Mouse (Mus musculus) right cerebral cortex, postnatal 4 days (tissue): ENCODE measurements around the gene Tspan18.
A peak's percentile ranks its signal among the peaks of the same experiment; 100 is the strongest.

Experiments
- DNase-seq: peaks from one replicate; pipeline ENCODE4 v3.0.0-alpha.2; 2022

Gene Tspan18

DNA sequence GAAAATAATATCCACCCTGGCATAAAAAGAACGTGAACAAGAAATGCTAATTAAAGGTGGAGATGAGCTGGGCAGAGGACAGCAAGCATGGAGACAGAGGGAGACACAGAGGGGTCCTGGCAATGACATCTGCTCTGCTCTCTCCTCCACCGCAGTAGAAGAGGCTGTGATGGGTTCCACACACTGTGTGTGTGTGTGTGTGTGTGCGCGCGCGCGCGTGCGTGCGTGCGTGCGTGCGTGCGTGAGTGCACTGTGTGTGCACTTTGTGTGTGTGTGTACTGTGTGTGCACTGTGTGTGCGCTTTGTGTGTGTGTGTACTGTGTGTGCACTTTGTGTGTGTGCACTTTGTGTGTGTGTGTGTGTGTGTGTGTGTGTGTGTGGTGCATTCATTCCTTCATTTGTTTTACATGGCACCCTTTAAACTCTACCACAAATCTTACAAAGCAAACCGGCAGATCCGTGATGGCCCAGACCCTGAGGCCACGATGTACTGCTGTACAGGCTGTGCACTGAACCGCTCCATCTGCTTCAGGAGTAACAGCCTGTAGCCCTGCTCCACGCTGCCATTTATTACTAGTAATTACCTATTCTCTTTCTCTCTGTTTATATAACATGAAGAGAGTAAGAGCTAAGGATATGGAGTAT, 156.5 kb downstream of the Tspan18 start:
- no peak for DNase-seq

DNA sequence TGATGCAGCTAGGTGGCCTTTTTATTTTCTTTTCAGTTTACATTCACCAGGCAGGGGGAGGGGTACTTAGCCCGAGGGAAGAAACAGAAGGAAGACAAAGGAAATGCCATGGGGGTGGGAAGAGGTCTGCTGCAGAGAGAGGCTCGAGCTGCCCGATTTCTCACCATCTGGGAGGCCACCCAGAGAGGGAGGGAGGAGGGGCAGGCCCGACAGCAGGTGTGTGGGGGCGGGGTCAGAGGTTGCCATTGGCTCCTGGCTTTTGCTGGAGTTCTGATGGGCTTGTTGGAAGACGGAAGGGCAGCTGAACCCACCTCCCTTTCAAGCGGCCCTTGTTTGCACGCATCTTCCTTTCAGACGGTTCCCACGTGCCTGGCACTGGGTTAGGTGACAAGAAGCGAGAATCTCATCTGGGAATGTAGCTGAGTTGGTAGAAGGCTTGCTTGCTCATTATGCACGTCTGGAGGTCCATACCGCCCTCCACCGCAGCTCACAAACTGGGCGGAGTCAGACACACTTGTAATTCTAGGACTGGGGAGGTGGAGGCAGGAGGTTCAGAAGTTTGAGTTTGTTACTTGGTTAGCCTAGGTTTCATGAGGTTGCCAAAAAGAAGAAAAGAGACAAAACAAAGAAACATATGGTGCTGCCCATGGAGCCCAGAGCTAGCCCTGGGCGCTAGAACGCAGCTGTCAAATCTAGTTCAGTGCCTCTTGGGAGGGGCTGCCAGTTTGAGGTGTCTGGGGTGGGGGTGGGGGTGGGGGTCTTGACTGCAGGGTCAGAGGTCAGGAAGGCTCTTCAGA, 157.2 kb downstream of the Tspan18 start:
- no peak for DNase-seq

DNA sequence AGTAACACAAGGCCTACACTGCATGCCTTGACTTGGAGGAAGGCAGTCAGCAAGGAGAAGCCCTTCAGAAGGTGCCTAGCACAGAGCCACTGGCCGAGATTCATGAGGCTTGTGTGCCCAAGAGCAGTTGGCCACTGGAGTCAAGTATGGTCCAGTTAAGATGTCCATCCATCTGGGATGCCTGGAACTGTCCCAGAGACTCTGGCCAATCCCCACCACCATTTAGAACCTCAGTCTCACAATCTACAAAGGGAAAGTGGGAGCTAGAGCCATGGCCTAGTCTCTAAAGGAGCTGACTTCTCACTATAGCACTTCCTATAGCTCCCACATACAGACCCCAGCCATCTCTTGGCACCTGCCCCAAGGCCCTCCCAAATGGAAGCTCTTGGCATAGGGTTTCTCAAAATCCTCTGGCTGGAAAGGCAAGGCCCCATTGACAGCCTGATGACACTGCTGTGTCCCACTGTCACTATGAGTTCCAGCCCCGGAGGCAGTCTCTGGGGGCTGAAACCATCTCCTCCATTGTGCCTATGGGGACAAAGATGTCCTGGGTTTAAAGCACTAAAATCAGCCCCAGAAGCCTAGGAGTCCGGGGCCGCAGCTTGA, 158.0 kb downstream of the Tspan18 start:
- no peak for DNase-seq

DNA sequence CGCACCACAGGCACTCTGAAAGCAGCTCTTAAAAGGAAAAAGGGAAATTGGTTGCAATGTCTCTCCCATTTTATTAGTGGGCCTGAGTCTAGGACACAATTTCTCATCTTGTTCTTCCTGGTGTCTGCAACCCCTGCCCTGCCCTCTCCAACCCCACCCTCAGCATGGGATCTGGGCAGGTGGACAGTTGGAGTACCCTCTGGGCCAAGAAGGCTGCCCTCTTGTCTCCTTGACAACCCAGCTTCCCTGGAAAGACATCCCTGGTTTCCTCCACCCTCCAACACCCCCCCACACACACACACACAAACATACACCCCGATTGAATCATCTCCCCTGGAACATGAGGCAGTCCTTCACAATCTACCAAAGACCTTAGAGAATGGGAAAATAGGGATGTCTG, 158.6 kb downstream of the Tspan18 start:
- no peak for DNase-seq

DNA sequence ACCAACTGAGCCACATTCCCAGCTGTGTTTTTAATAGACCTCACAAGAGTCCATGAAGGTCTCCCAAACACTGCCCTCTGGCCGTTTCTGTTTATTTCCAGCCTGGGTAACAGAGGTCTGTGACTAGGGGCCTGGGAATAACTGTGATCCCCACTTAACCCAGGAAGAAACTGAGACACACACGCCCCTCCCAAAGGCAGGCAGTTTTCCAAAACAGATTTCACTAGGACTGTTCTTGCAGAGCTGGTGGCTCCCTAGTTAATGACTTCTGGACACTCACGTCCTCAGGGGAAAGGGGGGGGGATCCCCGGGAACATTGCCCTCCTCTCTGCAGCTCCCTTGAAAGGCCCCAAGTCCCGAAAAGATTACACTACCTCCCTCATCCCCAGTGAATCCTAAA, 159.0 kb downstream of the Tspan18 start:
- DNase-seq: no peak

DNA sequence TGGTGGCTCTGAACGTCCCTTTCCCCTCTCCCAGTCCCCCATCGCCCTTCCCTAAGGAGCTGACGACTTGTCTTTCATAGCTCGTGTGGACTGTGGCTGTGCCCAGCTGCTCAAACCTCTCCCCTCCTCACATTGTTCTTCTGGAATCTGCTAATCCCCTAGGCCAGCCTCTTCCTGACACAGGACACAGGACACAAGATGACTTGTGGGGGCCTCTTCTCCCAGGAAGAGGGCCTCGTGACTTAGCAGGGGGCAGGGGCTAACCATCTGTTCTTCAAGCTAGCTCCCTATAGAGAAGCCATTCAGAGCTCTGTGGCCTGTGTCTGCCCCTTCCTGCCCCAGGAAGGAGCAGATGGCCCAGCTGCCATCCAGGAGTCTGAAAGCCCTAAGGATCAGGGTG, 160.1 kb downstream of the Tspan18 start:
- no peak for DNase-seq

DNA sequence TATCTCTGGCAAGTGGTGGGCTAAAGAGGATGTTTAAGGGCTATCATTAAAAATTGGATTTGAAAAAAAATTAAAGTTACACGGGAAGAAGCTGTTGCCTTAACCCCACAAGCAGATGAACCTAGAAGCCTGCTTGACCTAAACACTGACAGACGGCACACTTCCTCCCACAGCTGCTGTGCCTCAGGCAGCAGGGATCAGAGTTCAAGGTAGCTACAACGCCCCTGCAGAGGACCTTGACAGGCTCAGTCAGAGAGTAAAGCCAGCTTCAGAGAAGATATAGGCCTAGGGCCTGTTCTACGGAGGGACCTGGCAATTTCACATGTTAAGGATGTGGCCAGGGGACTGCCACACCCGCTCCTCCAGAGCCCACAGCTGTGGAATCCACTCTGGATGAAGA, 161.8 kb downstream of the Tspan18 start:
- no peak for DNase-seq

DNA sequence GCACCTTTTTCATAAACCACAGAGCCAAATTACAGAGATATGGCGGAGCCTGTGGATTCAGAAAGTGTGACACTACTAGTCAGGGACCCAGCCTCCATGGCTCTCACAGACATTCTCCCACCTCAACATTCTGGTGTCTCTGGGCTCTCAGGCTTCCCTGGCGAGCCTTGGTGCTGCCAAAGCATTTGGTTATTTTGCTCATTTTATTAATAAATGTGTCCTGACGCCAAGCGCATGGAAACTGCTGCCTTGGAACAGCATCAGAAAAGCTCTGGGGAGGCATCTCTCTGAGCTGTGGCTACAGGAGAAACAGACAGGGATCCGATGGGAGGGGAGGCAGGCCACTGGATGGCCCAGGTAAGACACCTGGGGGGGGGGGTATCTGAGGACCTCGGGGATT, 162.4 kb downstream of the Tspan18 start:
- no peak for DNase-seq

DNA sequence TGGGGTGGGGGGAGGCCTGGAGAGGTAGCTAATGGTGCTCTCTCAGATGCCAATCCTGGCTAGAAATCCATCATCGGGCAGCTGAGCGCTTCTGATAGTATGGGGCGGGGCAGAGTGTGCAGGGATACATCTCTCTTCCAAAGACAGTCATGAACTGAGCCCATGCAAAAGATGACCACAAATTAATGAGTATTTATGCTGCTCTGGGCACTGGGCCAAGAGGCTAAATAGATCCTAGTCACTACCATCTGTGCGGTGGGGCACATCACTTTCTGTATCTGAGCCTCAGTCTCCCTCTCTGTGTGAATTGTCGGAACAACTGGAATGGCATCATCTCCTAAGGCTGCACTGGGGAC, 163.5 kb downstream of the Tspan18 start:
- DNase-seq: no peak

DNA sequence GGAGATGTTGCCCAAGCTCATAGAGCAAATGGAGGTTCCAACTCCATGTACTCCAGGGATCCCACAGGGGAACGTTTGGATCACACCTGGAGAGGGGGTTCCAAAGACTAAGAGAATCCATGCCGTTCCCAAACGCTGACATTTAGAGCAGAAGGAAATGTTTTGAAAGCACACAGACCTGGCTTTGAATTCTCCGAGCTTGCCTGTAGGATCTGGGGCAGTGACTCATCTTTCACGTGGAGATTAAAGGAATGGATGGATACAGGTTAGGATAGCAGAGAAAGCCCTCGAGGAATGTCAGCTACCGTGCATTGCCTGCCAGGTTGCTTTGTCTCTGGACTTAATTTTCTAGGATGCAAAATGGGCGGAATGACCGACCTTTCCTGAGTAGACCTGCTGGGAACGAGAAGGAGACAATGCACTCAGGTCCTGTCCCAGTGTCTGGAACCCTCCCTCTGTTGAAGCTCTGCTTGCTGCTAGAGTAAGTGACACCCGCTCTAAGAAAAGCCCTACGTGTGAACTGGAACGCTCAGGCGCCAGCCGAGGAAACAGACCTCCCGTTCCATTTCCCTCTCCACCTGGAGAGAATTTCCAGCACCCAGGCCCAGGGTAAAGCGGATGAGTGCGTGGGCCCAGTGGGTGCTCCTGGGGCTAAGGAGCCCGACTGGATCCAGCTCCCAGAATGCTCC, 164.0 kb downstream of the Tspan18 start:
- DNase-seq: no peak

DNA sequence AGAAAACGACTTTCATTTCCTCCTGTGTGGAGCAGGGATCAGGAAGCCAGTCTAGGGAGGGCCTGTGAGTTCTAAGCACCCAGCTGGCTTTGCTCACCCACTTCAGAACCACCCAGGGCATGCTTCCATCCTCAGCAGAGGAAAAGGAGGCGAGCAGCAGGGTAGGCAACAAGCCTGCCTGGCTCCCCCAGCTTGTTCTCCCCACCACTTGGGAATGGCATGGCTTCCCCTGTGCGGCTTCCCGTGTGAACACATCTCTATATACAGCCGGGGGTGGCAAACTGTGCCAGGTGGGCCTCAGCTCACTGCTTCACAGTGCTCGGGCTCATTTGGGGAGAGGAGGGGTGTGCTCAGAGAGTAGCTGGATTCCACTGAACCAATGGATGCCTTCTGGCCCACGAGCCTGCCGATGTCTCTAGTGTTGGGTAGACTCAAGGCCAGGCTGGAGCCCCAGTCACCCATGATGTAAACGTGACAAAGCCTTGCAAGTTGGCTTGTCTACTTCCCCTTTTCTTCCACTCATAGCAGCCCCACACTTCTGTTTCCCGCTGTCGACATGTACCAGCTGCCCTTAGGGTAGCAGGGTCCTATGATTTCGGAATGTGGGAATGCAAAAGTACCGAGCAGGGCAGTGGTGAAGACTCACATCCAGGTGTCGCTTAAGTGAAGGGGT, 167.4 kb downstream of the Tspan18 start:
- peak; percentile 31 for DNase-seq

DNA sequence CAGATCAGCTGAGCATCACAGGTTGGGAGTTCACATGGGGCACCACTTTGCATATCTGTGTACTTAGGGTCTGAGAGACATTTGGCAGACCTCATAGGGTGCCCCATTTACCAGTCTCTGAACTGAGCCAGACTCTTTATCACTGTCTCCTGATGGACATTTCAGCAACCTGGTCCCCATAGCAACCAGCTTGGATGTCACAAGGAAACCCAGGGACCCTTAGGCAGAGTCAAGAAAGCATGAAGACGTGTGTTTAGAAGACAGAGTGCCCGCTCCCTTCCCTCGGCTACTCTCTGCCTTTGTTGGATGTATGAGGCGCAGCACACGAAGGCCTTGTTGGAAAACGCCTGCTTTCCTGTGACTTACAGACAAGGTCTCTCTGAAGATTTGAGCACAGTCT, 168.0 kb downstream of the Tspan18 start:
- no peak for DNase-seq

DNA sequence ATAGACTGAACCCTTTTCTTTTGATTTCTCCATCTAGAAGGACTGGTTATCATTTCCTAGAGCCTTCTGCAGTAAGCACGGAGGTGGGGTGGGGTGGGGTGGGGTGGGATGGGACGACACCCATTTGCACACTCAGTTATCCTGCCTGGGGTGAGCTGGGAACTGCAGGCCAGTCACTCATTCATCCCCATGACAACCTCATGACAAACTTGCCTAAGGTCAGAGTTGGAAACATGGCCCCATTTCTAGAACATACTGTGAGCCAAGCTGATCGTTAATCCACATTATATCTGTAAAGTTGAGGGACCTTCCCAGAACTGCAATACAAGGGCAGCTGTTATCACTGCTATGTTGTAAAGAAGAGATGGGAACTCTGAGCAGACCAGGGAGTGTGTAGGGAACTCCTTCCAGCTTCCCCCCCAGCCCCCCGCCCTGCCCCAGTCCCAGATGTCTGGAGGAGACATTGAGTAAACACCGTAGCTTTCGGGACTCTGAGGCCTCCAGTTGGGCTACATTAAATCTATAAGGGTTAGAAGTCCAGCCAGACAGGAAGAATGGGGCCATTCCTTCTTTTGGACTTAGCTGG, 170.5 kb downstream of the Tspan18 start:
- DNase-seq: no peak

DNA sequence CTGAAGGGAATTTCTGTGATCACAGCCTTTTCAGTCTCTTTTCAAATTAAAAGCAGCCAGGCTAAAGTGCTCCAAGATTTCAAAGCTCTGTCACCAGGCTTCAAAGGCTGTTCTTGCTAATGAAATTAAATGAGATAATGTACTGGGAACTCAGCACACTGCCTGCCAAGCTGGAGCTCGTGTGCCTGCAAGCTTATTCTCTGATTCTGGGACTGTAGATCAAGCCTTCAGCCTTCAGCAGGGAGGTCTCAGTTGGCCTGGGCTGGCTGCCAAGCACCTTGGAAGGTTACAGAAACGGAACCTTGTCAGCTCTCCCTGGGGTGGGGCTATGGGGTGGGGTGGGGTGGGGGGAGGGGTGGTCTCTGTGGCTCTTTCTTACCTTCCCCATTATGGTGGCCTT, 171.0 kb downstream of the Tspan18 start:
- DNase-seq: peak; percentile 48

DNA sequence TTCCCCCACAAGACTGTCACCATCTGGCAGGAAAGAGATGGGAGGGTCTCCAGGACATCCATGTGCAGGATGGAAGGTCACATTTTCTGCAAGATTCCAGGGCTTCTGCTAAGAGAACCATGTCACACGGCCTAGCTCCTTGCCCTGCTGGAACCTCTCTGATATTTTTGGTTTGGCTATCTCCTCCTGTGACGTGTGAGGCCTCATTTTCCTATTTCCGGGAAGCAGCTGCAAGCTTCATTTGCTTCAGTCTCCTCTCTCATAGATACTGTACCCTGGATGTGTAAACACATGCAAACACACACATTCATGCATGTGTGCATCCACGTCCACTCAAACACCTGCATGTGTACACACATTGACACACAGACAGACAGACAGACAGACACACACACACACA, 171.5 kb downstream of the Tspan18 start:
- no peak for DNase-seq

DNA sequence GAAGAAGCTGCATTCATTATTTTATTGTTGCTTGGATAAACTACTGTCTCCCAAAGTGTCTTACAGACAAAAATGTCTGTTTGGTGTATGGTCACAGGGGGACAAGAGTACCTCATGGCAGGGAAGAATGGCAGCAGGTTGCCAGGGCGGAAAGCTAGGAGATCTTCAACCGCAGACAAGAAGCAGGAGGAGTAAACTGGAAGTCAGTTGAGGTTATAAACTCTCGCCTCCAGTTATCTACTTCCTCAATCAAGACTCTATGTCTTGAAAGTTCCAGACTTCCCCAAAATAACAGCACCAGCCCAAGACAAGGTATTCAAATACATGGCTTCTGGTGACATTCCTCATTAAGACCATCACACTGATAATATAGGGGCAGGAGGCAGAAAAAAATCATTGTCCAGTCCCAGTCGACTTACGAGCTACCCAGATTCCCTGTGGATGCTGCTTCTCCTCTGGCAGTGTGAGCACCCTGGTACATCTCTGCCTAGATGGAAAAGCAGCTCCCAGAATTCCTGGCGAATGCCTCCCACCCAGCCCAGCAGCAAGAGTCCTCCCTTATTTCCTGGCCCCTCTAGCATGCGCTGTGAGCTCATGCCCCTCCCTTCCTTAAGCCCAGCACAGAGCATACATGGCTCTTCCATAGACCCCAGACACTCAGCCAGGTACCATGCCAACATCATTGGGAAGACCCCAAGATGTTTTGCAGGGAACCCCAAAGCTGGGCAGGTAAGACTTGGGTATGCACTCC, 172.2 kb downstream of the Tspan18 start:
- no peak for DNase-seq

DNA sequence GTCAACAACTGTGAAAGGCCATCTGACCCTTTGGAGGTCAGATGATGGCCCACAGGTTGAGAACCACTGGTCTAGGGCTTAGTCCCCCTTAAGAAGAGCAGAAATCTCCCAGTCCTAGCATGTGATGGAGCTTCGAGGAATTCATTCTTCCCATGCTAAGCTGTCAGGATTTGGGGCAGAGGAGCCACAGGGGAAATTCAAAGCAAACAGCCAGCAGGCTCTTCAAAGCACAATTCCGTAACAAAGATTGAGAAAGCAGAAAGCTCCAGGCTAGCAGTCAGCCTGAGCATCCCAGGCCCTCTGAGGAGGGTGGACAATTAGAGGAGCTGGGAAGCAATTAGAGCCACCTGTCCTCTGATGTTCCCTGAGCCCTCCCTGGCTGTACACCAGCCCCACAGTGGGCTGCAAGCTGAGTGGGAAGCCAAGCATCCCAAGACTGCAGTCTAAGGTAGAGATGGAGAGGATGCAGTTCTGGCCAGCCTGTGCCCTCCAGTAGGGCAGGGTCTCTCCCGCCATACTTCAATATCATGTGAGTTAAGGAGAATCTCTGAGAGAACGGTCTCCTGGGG, 173.8 kb downstream of the Tspan18 start:
- no peak for DNase-seq

DNA sequence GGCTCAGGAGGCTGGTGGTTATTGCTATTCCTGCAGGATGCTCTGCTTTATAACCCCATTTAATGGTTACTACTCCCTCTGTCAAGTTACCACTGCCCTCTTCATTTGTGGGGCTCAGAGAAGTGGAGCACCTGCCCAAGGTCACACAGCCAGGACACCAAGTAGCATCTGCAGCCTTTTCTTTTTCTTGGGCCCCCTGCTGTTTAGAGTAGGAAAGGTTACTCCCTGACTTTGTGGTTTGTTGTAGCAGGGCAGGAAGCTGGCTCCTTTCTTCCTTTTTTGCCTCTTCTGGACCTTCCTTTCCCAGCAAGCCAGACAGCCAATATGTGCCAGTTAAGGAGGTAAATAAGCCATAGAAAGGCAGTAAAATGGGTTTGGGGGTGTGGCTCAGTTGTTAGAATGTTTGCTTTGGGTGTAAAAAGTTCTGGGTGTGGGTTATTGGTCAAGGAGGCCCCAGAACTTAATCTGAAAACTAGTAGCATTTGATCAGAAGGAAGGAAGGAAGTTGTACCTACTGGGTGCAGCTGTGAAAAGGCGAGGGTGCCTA, 179.7 kb downstream of the Tspan18 start:
- DNase-seq: no peak

DNA sequence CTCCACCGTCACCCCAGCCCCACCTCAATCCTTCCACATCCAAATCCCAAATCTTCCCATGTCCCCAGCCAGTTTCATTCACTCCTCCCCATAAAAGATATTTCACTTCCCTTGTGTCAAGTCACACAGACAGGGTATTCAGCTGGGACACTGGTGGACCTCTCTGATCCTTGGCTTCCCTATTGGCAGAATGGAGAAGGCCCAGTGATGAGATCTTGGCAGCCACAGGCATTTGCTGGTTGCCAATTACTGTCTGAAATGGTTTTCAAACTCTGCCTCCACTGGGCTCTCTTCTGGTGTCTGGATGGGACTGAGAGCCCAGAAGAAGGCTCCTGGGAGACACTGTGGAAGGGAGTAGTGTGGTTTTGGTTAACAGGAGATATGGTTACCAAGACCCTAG, 180.5 kb downstream of the Tspan18 start:
- DNase-seq: no peak

DNA sequence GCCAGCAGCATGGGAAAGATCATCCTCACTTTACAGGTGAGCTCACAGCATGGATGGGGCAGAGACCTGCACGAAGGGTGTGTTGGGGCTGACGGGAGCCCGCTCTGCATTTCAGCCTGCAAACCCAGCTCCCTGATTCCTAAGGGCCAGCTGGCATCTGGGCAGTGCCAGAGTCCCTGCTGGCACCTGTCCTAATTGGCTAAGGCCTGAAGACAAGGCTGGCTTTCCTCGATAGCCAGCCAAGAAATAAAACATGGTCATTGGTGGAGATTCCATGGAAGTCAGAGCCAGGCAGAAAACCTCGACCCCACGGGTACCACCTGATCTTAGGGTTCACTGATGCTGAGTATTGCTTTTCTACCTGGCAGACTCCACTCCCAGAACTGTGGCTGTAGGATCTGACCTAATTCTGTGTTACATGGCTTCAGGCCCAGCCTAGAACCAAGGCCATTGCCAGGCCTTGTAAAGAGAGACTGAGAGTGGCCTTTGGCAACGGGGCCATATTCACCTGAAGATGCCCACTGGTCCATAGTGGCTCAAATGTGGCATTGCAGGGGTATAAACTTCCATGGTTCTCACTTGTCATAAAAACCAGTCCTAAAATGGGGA, 181.3 kb downstream of the Tspan18 start:
- DNase-seq: peak; percentile 51

DNA sequence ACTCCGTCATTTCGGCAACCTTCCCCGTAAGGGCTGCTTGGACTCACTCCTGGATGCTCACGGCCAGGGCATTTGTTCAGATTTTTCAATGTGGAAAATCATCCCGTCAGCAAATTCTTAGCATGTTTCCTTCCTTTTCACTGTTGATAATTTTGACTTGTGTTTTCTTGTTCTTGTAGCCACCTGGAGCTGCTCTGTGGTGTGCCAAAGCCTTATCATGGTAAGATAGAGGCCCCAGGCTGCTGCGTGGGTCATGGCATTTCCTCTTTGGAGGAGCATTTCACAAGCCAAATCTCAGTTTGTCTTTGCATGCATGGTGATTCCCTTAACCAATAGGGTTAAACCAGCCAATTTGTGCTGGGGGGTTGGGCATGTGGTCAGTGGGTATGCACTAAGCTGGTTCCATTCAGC, 182.1 kb downstream of the Tspan18 start:
- DNase-seq: no peak
